Mouse (Mus musculus) forebrain, embryonic 13.5 days (tissue): Measurements from ENCODE around the gene Fuk. TPM values are rescaled to one million over a fixed set of nuclear protein-coding genes. Genes with fewer than 3 reads are reported as not detected.
"Not testable (repeated sequence)": the region's sequence is repeated elsewhere in the genome, so short reads cannot be mapped to it uniquely, and the experiment has no call there.

Experiments used
- ATAC-seq: fragments of 200-750 bp; cut with Nextera tagmentation; 2 replicates; pipeline ENCODE4 v1.8.0; 2017
- H3K27ac ChIP-seq: fragments of 300-500 bp; sonication (generic); 2 replicates; pipeline ENCODE4 v1.5.1; 2015; ENCODE audit warnings: inconsistent platforms, mild to moderate bottlenecking, moderate library complexity
- H3K27me3 ChIP-seq: fragments of 300-500 bp; sonication (generic); 2 replicates; pipeline ENCODE4 v1.6.1; 2015; ENCODE audit warnings: mild to moderate bottlenecking, inconsistent platforms
- H3K36me3 ChIP-seq: fragments of 300-500 bp; sonication (generic); 2 replicates; pipeline ENCODE4 v1.6.1; 2015; ENCODE audit warnings: mild to moderate bottlenecking, inconsistent platforms; ENCODE audit not compliant: poor library complexity, severe bottlenecking
- H3K4me1 ChIP-seq: fragments of 300-500 bp; sonication (generic); 2 replicates; pipeline ENCODE4 v1.6.1; 2015; ENCODE audit warnings: inconsistent platforms
- H3K4me2 ChIP-seq: fragments of 300-500 bp; sonication (generic); 2 replicates; pipeline ENCODE4 v1.6.1; 2015; ENCODE audit warnings: inconsistent platforms, mild to moderate bottlenecking, moderate library complexity
- H3K4me3 ChIP-seq: fragments of 300-500 bp; sonication (generic); 2 replicates; pipeline ENCODE4 v1.5.1; 2015; ENCODE audit warnings: mild to moderate bottlenecking, inconsistent platforms
- H3K9ac ChIP-seq: fragments of 300-500 bp; sonication (generic); 2 replicates; pipeline ENCODE4 v1.6.1; 2015; ENCODE audit warnings: mild to moderate bottlenecking, inconsistent platforms
- H3K9me3 ChIP-seq: fragments of 300-500 bp; sonication (generic); replicated peaks from 2 replicates; pipeline ENCODE4 v1.6.1; 2016; ENCODE audit warnings: inconsistent platforms
- WGBS: fragments of 180-500 bp; shearing (Covaris S2); methylation state at CpG from one replicate; pipeline ENCODE4 v1.1.7; 2015; 5-methylcytosine and 5-hydroxymethylcytosine counted together
- polyA plus RNA-seq: library from polyadenylated mRNA; unstranded; fragments of >200 nt; fragmentation: Nextera tagmentation; extraction: Ambion mirVana; gene quantifications from 2 replicates; pipeline ENCODE4 v1.2.1, GENCODE M21; 2015

Gene Fuk
- polyA plus RNA-seq, 1 experiment from 2014 or later: 8.8 TPM

DNA sequence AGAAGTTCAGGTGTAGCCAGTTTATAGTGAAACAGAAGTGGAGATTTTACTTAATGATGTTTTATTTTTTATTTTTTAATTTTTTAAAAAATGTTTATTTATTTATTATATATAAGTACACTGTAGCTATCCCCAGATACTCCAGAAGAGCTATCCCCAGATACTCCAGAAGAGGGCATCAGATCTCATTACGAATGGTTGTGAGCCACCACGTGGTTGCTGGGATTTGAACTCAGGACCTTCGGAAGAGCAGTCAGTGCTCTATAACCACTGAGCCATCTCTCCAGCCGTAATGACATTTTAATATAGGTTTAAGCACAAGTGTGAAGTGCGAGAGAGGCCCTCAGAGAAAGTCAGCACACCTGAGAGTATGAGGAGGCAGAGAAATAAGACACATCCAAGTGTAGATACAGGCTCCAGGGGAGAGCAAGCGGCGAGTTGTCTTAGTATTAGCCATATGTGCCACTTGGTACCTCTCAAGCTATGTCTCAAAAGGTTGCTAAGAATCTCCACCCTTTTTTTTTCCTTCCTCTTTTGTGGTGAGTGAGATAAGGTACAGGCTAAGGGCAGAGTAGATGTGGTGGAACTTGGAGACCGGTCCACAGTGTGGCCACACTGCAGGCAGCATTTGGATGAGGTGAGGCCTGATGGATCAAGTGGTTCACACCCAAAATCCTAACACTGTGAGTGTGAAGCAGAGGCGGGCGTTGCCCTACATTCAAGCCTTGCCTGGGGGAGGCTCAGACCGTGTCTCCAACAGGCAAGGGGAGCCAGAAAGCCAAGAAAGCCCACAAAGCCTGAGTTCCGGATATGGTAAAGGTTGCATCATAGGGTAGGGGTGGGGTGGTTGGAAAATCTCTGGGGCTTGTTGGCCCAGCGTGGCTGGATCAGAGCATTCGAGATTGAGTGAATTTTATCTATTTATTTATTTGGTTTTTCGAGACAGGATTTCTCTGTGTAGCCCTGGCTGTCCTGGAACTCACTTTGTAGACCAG, 9.6 kb upstream of the Fuk start:
- H3K4me3 ChIP-seq: no peak overlapping the region
- no peak overlapping the region for H3K27ac ChIP-seq
- no peak overlapping the region for H3K4me2 ChIP-seq
- no peaks in the 10 kb centered on the region for H3K9me3 ChIP-seq
- no peak for ATAC-seq
- H3K4me1 ChIP-seq: no peaks in the 10 kb centered on the region
- H3K27me3 ChIP-seq: no peaks in the 10 kb centered on the region
- H3K36me3 ChIP-seq: no peaks in the 10 kb centered on the region
- no peak overlapping the region for H3K9ac ChIP-seq
- WGBS: 85% methylated on average over 15 of the region's 15 CpGs

DNA sequence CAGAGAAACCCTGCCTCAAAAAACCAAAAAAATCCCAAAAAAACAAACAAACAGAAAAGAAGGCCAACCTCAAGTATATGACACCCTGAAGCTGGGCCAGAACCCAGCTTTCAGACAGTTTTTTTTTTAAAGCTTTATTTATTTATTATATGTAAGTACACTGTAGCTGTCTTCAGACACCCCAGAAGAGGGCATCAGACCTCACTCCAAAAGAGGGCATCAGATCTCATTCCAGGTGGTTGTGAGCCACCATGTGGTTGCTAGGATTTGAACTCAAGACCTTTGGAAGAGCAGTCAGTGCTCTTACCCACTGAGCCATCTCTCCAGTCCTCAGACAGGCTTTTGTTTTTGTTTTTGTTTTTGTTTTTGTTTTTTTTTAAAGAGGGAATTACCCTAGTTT, 7.6 kb upstream of the Fuk start:
- H3K27ac ChIP-seq, ATAC-seq, H3K4me2 ChIP-seq, H3K4me1 ChIP-seq, H3K4me3 ChIP-seq, H3K27me3 ChIP-seq, H3K36me3 ChIP-seq, H3K9me3 ChIP-seq, H3K9ac ChIP-seq: not testable (repeated sequence)

DNA sequence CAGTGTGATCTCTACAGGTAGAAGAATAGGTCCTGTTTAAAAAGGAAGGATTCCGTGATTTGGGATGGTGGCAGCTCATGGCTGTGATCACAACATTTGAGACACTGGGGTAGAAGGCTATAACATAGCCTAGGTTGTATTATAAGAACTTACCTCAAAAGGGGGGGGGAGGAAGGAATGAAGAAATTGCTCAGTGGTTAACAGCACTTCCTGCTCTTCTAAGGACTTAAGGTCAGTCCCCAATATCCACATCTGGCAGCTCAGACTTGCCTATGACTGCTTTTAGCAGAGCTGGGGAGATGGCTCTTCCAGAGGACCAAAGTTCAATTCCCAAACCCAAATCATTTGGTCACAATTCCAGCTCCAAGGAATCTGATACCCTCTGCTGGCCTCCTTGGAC, 4.4 kb upstream of the Fuk start:
- no peak overlapping the region for H3K4me2 ChIP-seq
- no peaks in the 10 kb centered on the region for H3K27me3 ChIP-seq
- H3K9ac ChIP-seq: no peak overlapping the region
- no peak overlapping the region for H3K4me3 ChIP-seq
- peaks cover under 1% of the 10 kb centered on the region for H3K4me1 ChIP-seq
- H3K9me3 ChIP-seq: no peaks in the 10 kb centered on the region
- no peak for ATAC-seq
- H3K36me3 ChIP-seq: no peaks in the 10 kb centered on the region
- H3K27ac ChIP-seq: no peak overlapping the region
- 91% methylated on average over 1 of the region's 1 CpGs for WGBS

GRCm38 (mm10) chr8:110905404-110905803, 3.1 kb upstream of the Fuk start:
- no peaks in the 10 kb centered on the region for H3K9me3 ChIP-seq
- no peak for ATAC-seq
- H3K27me3 ChIP-seq: no peaks in the 10 kb centered on the region
- peaks cover 8% of the 10 kb centered on the region for H3K4me1 ChIP-seq
- no peak overlapping the region for H3K27ac ChIP-seq
- WGBS: 88% methylated on average over 6 of the region's 6 CpGs
- no peaks in the 10 kb centered on the region for H3K36me3 ChIP-seq
- no peak overlapping the region for H3K4me2 ChIP-seq
- no peak overlapping the region for H3K9ac ChIP-seq
- no peak overlapping the region for H3K4me3 ChIP-seq

DNA sequence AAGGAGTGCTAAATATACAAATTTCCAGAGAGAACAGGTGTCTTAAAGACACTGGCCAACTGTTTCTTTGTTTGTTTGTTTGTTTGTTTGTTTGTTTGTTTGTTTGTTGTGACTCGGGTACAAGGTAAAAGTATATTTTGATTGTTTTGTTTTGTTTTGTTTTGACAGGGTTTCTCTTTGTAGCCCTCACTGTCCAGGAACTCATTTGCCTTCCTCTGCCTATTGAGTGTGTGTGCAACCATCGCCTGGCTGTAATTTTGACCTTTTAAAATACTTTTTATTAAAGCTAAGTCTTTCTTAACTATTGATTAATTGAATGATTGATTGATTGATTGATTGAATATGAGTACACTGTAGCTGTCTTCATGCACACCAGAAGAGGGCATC, 284 bp upstream of the Fuk start:
- H3K27me3 ChIP-seq: no peaks in the 10 kb centered on the region
- ATAC-seq: peak; percentile 41; the same call in 1 of the 2 replicates
- peak overlapping the region; percentile 72 for H3K4me3 ChIP-seq
- no peak overlapping the region for H3K9ac ChIP-seq
- 56% methylated on average over 2 of the region's 2 CpGs for WGBS
- H3K4me2 ChIP-seq: peak overlapping the region; percentile 69
- H3K9me3 ChIP-seq: no peaks in the 10 kb centered on the region
- peaks cover 8% of the 10 kb centered on the region for H3K4me1 ChIP-seq
- no peak overlapping the region for H3K27ac ChIP-seq
- H3K36me3 ChIP-seq: peaks cover 12% of the 10 kb centered on the region

- 83% methylated on average over 3 of the region's 3 CpGs for WGBS
- ATAC-seq: no peak
- H3K27me3 ChIP-seq: no peaks in the 10 kb centered on the region
These were observed 1.2 kb downstream of the Fuk start for GRCm38 (mm10) chr8:110901056-110901455.

DNA sequence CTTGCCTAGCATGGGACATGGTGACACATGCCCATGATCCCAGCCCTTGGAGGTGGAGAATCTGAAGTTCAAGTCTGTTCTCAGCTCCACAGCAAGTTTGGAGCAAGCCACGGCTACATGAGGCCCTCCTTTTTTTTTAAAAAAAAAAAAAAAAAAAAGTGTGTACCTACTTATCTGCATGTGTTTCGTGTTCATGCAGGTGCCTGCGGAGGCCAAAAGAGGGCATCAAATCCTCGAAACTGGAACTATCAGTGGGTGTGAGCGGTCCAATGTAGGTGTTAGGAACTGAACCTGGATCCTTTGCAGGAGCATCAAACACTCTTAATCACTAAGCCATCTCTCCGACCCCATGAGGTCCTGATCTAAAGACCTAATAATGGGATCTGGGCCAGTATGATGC, 4.8 kb downstream of the Fuk start:
- Histone ChIP-seq H3K4me2 (no peak overlapping the region), H3K4me3 (no peak overlapping the region), H3K27me3 (no peaks in the 10 kb centered on the region), H3K27ac (no peak overlapping the region), H3K4me1 (peaks cover 8% of the 10 kb centered on the region), H3K9me3 (no peaks in the 10 kb centered on the region), H3K36me3 (peaks cover 33% of the 10 kb centered on the region), H3K9ac (no peak overlapping the region)
- 88% methylated on average over 6 of the region's 6 CpGs for WGBS
- no peak for ATAC-seq

More at GRCm38 (mm10) chr8:110901056-110901455, 1.2 kb downstream of the Fuk start:
- Histone ChIP-seq H3K4me2 (no peak overlapping the region), H3K4me1 (peaks cover 8% of the 10 kb centered on the region), H3K9me3 (no peaks in the 10 kb centered on the region), H3K27ac (no peak overlapping the region), H3K9ac (no peak overlapping the region), H3K36me3 (peaks cover 15% of the 10 kb centered on the region), H3K4me3 (no peak overlapping the region)

DNA sequence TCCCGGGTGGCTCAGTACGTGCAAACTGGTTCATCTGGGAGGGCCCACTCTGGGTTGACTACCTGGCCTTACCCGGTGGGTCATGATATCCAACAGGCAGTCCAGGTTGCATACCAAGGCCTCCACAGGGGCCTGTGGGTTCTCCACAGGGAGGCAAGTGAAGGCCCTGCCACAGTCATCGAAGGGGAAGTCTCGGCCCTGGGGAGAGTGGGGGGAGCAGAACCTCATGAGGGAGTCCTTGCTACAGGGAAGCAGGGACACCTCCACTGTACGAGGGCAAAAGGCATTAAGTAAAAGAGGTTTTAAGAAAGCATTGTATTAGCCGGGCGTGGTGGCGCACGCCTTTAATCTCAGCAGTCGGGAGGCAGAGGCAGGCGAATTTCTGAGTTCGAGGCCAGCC, 6.5 kb downstream of the Fuk start:
- no peak overlapping the region for H3K4me3 ChIP-seq
- no peak overlapping the region for H3K4me2 ChIP-seq
- no peak overlapping the region for H3K27ac ChIP-seq
- H3K27me3 ChIP-seq: no peaks in the 10 kb centered on the region
- no peaks in the 10 kb centered on the region for H3K4me1 ChIP-seq
- H3K9me3 ChIP-seq: no peaks in the 10 kb centered on the region
- 95% methylated on average over 13 of the region's 13 CpGs for WGBS
- ATAC-seq: no peak
- no peak overlapping the region for H3K9ac ChIP-seq
- peaks cover 33% of the 10 kb centered on the region for H3K36me3 ChIP-seq

DNA sequence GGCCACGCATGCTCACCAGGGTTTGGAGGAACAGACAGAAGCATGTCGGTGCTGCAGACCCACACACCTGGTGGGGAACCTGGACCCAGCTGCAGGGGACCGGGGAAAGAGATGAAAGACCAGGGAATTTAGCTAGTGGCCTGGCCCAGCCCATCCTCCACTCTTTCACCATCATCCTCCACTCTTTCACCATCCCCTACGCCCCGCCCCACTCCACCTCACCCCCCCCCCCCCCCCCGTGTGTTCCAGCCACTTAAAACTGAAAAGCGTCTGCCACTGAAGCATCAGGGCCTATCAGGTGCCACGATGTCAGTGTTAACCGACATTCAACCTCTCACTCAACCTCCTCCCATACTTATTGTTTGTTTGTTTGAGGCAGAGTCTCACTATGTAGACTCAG, 7.0 kb downstream of the Fuk start:
- no peaks in the 10 kb centered on the region for H3K4me1 ChIP-seq
- peaks cover 33% of the 10 kb centered on the region for H3K36me3 ChIP-seq
- no peaks in the 10 kb centered on the region for H3K9me3 ChIP-seq
- H3K27ac ChIP-seq: no peak overlapping the region
- H3K27me3 ChIP-seq: no peaks in the 10 kb centered on the region
- H3K9ac ChIP-seq: no peak overlapping the region
- no peak overlapping the region for H3K4me3 ChIP-seq
- no peak for ATAC-seq
- WGBS: 93% methylated on average over 8 of the region's 9 CpGs
- H3K4me2 ChIP-seq: no peak overlapping the region

- H3K9ac ChIP-seq: no peak overlapping the region
- no peak overlapping the region for H3K4me3 ChIP-seq
- H3K27me3 ChIP-seq: no peaks in the 10 kb centered on the region
- H3K36me3 ChIP-seq: peaks cover 36% of the 10 kb centered on the region
- H3K4me2 ChIP-seq: no peak overlapping the region
- ATAC-seq: no peak
- 87% methylated on average over 10 of the region's 10 CpGs for WGBS
- no peak overlapping the region for H3K27ac ChIP-seq
- no peaks in the 10 kb centered on the region for H3K4me1 ChIP-seq
- no peaks in the 10 kb centered on the region for H3K9me3 ChIP-seq
These were observed 7.4 kb downstream of the Fuk start for GRCm38 (mm10) chr8:110894851-110895250.

DNA sequence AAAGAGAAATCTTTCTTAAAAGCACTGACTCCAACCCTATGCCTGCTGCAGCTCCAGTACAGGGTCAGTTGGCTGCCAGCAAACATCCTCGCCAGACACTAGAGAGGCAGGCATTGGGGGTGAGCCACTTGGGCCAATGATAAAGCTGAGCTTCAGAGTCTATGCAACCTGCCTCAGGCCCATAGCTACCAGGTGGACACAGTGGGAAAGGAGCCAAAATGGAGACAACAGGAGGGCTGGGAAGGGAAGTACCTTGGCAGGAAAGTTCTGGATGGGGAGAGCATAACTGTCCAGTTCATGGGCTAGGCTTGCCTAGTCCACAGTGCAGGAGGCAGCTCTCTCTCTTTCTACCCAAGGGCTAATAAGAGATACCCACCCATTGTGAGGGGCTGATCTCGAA, 9.4 kb downstream of the Fuk start:
- no peak overlapping the region for H3K4me3 ChIP-seq
- H3K36me3 ChIP-seq: peaks cover 43% of the 10 kb centered on the region
- H3K27ac ChIP-seq: no peak overlapping the region
- H3K27me3 ChIP-seq: no peaks in the 10 kb centered on the region
- no peak for ATAC-seq
- no peaks in the 10 kb centered on the region for H3K9me3 ChIP-seq
- no peak overlapping the region for H3K4me2 ChIP-seq
- WGBS: 92% methylated on average over 2 of the region's 2 CpGs
- no peak overlapping the region for H3K9ac ChIP-seq
- no peaks in the 10 kb centered on the region for H3K4me1 ChIP-seq

DNA sequence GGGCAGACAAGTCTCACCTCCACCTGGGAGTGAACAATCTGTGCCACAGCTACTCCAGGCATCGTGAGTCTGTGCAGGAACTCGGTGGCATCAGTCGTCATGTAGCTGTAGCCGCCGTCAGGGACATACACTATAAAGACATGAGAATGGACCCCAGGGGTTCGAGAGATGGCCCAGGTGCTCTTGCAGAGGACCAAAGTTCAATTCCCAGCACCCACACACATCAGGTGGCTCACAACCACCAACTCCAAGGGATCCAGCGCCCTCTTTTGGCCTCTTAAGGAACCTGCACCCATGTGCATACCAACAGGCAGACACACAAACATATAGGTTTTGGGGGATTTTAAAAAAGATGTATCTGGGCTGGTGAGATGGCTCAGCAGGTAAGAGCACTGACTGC, 10.2 kb downstream of the Fuk start:
- Histone ChIP-seq H3K9ac (no peak overlapping the region), H3K36me3 (peaks cover 49% of the 10 kb centered on the region), H3K4me2 (no peak overlapping the region), H3K4me3 (no peak overlapping the region), H3K27me3 (no peaks in the 10 kb centered on the region), H3K27ac (no peak overlapping the region), H3K9me3 (no peaks in the 10 kb centered on the region), H3K4me1 (no peaks in the 10 kb centered on the region)
- 86% methylated on average over 7 of the region's 7 CpGs for WGBS
- no peak for ATAC-seq
